Mouse (Mus musculus) kidney, postnatal 0 days (tissue): ENCODE results near the gene Commd7. TPM values are rescaled to one million over a fixed set of nuclear protein-coding genes. Genes with fewer than 3 reads are reported as not detected.

ENCODE experiments used
- ATAC-seq: fragments of 200-750 bp; cut with Nextera tagmentation; replicated peaks from 2 replicates; pipeline ENCODE4 v1.8.0; 2017; ENCODE audit warnings: low read depth, moderate number of reproducible peaks, moderate TSS enrichment, moderate library complexity; ENCODE audit not compliant: low FRiP score
- DNase-seq: peaks from one replicate; pipeline ENCODE4 v3.0.0-alpha.2; 2016; ENCODE audit warnings: low spot score
- H3K27ac ChIP-seq: fragments of 300-500 bp; sonication (generic); 2 replicates; pipeline ENCODE4 v1.5.1; 2014; ENCODE audit warnings: mild to moderate bottlenecking
- H3K27me3 ChIP-seq: fragments of 300-500 bp; sonication (generic); 2 replicates; pipeline ENCODE4 v1.6.1; 2014; ENCODE audit warnings: low read length, mixed read lengths; ENCODE audit not compliant: insufficient read depth
- H3K36me3 ChIP-seq: fragments of 300-500 bp; sonication (generic); 2 replicates; pipeline ENCODE4 v1.6.1; 2014; ENCODE audit warnings: low read length, mixed read lengths; ENCODE audit not compliant: insufficient read depth
- H3K4me1 ChIP-seq: fragments of 300-500 bp; sonication (generic); replicated peaks from 2 replicates; pipeline ENCODE4 v1.6.1; 2014; ENCODE audit warnings: antibody characterized with exemption, low read length, mixed read lengths; ENCODE audit not compliant: insufficient read depth
- H3K4me2 ChIP-seq: fragments of 300-500 bp; sonication (generic); 2 replicates; pipeline ENCODE4 v1.6.1; 2014; ENCODE audit warnings: mild to moderate bottlenecking, low read length, moderate library complexity, mixed read lengths
- H3K4me3 ChIP-seq: fragments of 300-500 bp; sonication (generic); replicated peaks from 2 replicates; pipeline ENCODE4 v1.5.1; 2014; ENCODE audit warnings: low read depth, low read length
- H3K9ac ChIP-seq: fragments of 300-500 bp; sonication (generic); 2 replicates; pipeline ENCODE4 v1.6.1; 2014; ENCODE audit warnings: low read depth, low read length
- H3K9me3 ChIP-seq: fragments of 300-500 bp; sonication (generic); replicated peaks from 2 replicates; pipeline ENCODE4 v1.6.1; 2016; ENCODE audit warnings: low read length, inconsistent platforms, mixed read lengths
- CTCF ChIP-seq: IDR thresholded peaks from 2 replicates; pipeline ENCODE4 v1.5.1; 2016; ENCODE audit warnings: antibody characterized with exemption, low read depth, mild to moderate bottlenecking, moderate library complexity
- WGBS: fragments of 180-500 bp; shearing (Covaris S2); extraction: QIAGEN DNeasy Blood & Tissue Kit; methylation state at CpG from one replicate; pipeline ENCODE4 v1.1.7; 2014; 5-methylcytosine and 5-hydroxymethylcytosine counted together
- polyA plus RNA-seq: library from polyadenylated mRNA; unstranded; fragments of >200 nt; fragmentation: Nextera tagmentation; extraction: Ambion mirVana; gene quantifications from 2 replicates; pipeline ENCODE4 v1.2.1, GENCODE M21; 2015

The Commd7 gene
- polyA plus RNA-seq, 1 experiment from 2014 or later: 78.8 TPM

DNA sequence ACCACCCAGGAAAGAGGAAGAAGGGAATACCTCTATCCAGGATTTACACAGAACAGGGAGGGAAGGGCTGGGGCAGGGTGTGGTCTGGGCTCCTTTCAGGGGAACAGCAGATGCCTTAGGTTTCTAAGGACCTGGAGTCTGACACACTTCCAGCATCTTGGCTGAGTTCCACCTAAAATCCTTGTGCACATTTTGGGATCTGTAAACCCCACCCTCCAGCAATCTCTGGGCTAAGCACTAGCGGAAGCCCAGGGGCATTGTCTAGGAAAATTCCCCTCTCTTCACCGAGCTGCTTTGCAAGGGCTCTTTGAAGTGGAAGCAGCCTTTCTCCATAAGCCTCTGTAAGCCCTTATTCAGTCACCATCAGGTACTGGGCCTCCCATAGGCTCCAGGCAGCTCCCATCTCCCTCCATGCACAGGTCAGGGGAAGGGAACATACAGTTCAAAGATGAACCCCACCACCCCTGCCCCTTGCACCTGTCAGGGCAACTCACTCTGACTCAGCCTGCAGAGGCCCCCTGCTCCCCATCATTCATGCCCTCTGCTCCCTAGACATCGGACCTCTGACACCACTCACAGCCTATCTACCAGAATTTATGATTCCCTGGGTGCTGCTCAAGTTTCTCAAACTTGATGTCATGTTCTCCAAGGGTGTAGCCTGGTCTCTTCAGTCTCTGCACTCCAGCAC, 19.8 kb downstream of the Commd7 start:
- Histone ChIP-seq H3K4me3 (no peak overlapping the region), H3K4me1 (no peaks in the 10 kb centered on the region), H3K9ac (no peak overlapping the region), H3K9me3 (no peaks in the 10 kb centered on the region), H3K27ac (no peak overlapping the region), H3K4me2 (no peak overlapping the region), H3K36me3 (0 out of 2 replicates have a peak, but pooled peaks cover 3% of the 10 kb centered on the region), H3K27me3 (no peaks in the 10 kb centered on the region)
- ATAC-seq: no peak
- WGBS: 21% methylated on average over 3 of the region's 3 CpGs
- TF ChIP-seq CTCF: no peak
- DNase-seq: no peak

DNA sequence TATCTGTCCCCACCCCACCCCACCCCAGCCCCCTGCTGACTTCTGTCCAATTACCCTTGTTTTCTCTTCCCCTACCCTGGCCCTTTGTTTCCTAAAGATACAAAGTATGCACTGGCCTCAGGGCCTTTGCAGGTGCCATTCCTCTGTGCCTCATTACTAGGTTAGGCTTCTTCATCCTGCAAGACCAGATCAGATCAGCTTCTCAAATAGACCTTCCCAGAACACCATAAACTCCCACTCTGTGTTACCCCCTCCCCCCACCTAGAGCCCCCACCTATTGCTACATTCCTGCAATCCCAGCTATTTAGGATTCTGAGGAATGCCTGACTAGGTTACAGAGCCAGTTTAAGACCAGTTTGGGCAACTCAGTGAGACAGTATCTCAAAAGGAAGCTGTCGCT, 20.8 kb downstream of the Commd7 start:
- H3K27me3 ChIP-seq: no peaks in the 10 kb centered on the region
- H3K9me3 ChIP-seq: no peaks in the 10 kb centered on the region
- H3K4me3 ChIP-seq: no peak overlapping the region
- TF ChIP-seq CTCF: no peak
- WGBS: 97% methylated on average over 1 of the region's 1 CpGs
- no peak overlapping the region for H3K27ac ChIP-seq
- no peak overlapping the region for H3K4me2 ChIP-seq
- no peak for ATAC-seq
- H3K36me3 ChIP-seq: no peaks in the 10 kb centered on the region
- DNase-seq: no peak
- no peak overlapping the region for H3K9ac ChIP-seq
- H3K4me1 ChIP-seq: no peaks in the 10 kb centered on the region

DNA sequence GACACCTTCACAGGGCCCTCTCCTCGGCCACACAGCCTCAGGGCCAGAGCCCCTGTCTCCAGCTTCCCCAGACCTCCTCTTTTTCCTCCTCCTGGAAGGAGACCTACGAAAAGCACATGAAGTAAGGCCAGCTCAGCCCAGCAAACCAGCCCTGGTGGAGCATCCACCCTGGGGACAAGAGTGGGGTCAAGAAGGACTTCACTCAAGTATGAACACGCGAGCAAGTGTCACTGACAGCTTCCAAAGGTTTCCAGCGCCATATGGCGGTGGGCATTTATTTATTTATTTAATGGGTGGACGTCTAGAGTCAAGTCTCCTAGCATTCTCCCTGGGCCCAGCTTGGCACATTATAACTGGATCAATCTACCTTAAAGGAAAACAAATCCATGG, 21.3 kb downstream of the Commd7 start:
- no peak overlapping the region for H3K9ac ChIP-seq
- no peaks in the 10 kb centered on the region for H3K27me3 ChIP-seq
- no peak overlapping the region for H3K4me3 ChIP-seq
- no peaks in the 10 kb centered on the region for H3K9me3 ChIP-seq
- H3K36me3 ChIP-seq: no peaks in the 10 kb centered on the region
- no peak for ATAC-seq
- DNase-seq: no peak
- H3K4me1 ChIP-seq: no peaks in the 10 kb centered on the region
- no peak for TF ChIP-seq CTCF
- H3K4me2 ChIP-seq: no peak overlapping the region
- 65% methylated on average over 7 of the region's 7 CpGs for WGBS
- peak overlapping the region; percentile 70 for H3K27ac ChIP-seq

DNA sequence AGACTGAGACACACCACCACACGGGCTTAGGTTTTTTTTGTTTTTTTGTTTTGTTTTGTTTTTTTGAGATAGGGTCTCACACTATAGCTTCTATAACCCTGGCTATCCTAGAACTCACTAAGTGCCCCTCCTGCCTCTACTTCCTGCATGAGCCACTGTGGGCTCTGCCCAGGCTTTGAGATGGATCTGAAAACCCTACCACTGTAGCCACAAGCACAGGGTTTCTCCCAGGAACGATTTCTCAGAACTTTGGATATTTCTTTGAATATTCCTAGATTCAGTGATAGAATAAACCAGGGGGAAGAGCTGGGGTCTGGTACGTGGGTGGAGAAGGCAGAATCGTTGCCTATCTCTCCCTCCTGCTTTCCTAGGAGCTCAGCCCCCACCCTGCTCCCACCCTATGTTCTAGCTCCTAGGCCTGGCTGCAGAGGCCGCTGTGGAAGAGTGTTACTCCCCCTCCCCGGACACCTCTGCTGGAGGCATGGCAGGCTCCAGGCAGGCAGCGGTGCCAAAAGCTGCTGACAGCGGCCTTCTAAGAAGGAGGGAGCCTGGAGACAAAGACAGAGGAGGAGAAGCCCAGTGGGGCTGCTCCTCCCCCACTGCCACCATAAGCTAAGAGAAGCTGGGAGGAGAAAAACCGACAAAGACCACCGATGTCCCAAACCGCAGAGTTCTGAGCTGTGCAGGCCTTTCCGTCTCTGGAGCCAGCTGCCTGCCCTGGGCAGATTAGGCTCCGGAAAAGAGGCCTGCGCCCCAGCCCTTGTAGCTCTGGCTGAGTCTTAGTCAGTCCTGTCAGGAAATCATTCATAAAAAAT, 21.9 kb downstream of the Commd7 start:
- Histone ChIP-seq H3K4me2 (no peak overlapping the region), H3K9me3 (no peaks in the 10 kb centered on the region), H3K9ac (peak overlapping the region; percentile 49; the same call in 1 of the 2 replicates), H3K4me3 (no peak overlapping the region), H3K27ac (peak overlapping the region; percentile 70), H3K4me1 (no peaks in the 10 kb centered on the region), H3K36me3 (no peaks in the 10 kb centered on the region), H3K27me3 (no peaks in the 10 kb centered on the region)
- ATAC-seq: no peak
- 25% methylated on average over 14 of the region's 14 CpGs for WGBS
- no peak for TF ChIP-seq CTCF
- DNase-seq: no peak

GRCm38 (mm10) chr2:153609548-153609947, 23.0 kb downstream of the Commd7 start:
- Histone ChIP-seq H3K9ac (no peak overlapping the region), H3K36me3 (no peaks in the 10 kb centered on the region), H3K4me2 (no peak overlapping the region), H3K27ac (0 out of 2 replicates have a peak overlapping the region, but pooled peaks have one; percentile 13), H3K4me3 (no peak overlapping the region), H3K27me3 (no peaks in the 10 kb centered on the region), H3K4me1 (no peaks in the 10 kb centered on the region), H3K9me3 (no peaks in the 10 kb centered on the region)
- DNase-seq: peak; percentile 94
- peak; percentile 94 for TF ChIP-seq CTCF
- 14% methylated on average over 9 of the region's 9 CpGs for WGBS
- ATAC-seq: peak; percentile 69

- TF ChIP-seq CTCF: no peak
- 69% methylated on average over 8 of the region's 8 CpGs for WGBS
- H3K9ac ChIP-seq: no peak overlapping the region
- peak; percentile 44 for ATAC-seq
- H3K9me3 ChIP-seq: no peaks in the 10 kb centered on the region
- no peak for DNase-seq
- 0 out of 2 replicates have a peak overlapping the region, but pooled peaks have one; percentile 13 for H3K27ac ChIP-seq
- H3K36me3 ChIP-seq: no peaks in the 10 kb centered on the region
- no peak overlapping the region for H3K4me3 ChIP-seq
- H3K4me1 ChIP-seq: no peaks in the 10 kb centered on the region
- no peak overlapping the region for H3K4me2 ChIP-seq
- H3K27me3 ChIP-seq: no peaks in the 10 kb centered on the region
Observed at GRCm38 (mm10) chr2:153609058-153609457, 23.5 kb downstream of the Commd7 start.
